Mouse (Mus musculus) adipocyte (in vitro differentiated cells): ENCODE data around the gene Ugt1a5.
A peak's percentile ranks its signal among the peaks of the same experiment; 100 is the strongest.
"Not testable (repeated sequence)": the region's sequence is repeated elsewhere in the genome, so short reads cannot be mapped to it uniquely, and the experiment has no call there.

Experiments used
- DNase-seq: peaks from one replicate; pipeline ENCODE4 v3.0.0-alpha.2; 2016; ENCODE audit warnings: low spot score

Gene Ugt1a5

GRCm38 (mm10) chr1:88224029-88224776 lies 58.4 kb downstream of the Ugt1a5 start:
- DNase-seq = peak; percentile 84

- not testable (repeated sequence) for DNase-seq
These were observed 59.5 kb downstream of the Ugt1a5 start for GRCm38 (mm10) chr1:88225301-88225700.

GRCm38 (mm10) chr1:88225741-88226140 lies 59.9 kb downstream of the Ugt1a5 start:
- no peak for DNase-seq

DNA sequence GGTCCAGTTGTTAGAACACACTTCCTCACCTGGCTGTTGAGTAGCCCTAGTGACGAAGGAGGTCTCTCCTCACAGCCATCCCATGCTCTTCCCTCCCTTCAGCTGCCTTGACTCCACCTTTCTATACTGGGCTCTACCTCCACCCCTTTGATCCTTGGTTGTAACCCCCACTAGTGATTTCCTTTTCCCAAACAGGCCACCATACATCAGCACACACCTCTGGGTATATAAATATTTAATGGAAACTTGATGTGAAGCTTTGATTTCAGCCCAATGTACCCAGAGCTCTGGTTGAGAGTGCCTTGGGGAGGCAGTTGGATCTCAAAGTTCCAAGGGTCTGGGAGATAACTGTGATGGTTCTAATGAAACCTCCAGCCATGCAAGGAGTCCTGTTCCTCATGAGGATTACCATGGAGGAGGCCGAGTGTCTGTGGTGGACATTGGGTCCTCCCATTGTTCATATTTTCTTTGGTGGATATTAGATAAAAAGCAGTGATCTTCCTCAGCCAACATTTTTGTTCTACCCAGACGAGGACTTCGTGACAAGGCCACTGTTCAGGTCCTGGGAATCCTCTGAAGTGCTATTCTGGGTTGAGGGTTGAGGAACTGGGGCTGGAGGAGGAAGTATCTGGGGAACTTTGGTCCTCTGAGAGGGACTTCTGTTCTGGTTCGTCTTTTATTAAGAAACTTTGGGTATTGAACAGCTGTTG lies 61.0 kb downstream of the Ugt1a5 start, which contains the start of gene Mroh2a:
TSS of gene Mroh2a (plus strand) at position 317 of the 710 bp plus-strand sequence.
- no peak for DNase-seq

DNA sequence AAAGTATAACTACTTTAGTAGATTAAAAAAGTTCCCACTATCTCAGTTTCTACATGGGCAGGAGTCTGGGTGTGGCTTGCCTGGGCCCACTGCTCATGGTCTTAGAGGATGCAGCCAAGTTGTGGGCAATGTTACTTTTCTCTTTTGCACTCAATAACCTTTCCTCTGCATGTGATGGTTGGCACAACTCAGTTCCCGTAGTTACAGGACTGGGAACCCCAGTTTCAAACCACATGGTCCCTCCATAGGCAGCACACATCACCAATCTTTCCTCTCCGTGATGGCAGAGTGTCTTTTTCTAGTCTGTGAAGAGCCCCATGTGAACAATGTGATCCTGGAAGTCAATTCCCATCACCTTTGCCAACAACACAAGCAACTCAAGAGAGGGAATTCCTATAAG lies 61.7 kb downstream of the Ugt1a5 start:
- DNase-seq = no peak

GRCm38 (mm10) chr1:88228121-88228520 lies 62.3 kb downstream of the Ugt1a5 start:
- DNase-seq = no peak

DNA sequence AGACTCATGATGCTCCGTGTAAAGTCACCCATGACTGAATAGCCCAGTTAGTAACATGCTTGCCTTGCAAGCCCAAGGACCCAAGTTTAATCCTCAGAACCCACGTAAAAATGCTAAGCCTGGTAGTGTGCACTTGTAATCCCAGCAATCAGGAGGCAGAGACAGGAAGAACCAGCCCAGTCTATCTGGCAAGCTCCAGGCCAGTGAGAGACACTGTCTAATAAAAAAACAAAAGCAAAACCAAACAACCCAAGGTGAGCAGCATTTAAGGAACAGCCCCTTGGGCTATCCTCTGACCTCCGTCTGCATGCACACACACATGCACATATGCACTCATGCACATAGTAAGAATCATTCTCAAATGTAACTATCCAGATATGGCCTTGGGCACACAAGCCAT lies 63.8 kb downstream of the Ugt1a5 start:
- no peak for DNase-seq

GRCm38 (mm10) chr1:88229986-88230385 lies 64.2 kb downstream of the Ugt1a5 start:
- DNase-seq = no peak

DNA sequence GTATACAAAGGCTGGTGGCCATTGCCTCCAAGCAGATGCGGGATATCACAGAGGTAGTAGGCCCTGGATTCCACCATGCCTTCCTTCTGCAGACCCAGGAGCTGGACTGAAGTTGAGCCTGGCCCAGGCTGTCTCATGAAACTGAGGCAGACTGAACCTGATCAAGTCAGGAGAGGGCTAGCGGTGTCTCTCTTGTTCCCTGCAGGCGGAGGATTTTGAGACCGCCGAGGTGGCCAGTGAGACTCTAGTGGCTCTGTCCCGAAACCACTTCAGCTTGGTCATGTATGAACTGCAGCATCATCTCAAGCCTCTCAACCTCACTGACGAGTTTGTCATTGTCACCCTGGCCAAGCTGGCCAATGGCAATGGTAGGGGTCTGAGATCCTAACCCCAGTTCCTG lies 64.6 kb downstream of the Ugt1a5 start:
- DNase-seq = no peak

DNA sequence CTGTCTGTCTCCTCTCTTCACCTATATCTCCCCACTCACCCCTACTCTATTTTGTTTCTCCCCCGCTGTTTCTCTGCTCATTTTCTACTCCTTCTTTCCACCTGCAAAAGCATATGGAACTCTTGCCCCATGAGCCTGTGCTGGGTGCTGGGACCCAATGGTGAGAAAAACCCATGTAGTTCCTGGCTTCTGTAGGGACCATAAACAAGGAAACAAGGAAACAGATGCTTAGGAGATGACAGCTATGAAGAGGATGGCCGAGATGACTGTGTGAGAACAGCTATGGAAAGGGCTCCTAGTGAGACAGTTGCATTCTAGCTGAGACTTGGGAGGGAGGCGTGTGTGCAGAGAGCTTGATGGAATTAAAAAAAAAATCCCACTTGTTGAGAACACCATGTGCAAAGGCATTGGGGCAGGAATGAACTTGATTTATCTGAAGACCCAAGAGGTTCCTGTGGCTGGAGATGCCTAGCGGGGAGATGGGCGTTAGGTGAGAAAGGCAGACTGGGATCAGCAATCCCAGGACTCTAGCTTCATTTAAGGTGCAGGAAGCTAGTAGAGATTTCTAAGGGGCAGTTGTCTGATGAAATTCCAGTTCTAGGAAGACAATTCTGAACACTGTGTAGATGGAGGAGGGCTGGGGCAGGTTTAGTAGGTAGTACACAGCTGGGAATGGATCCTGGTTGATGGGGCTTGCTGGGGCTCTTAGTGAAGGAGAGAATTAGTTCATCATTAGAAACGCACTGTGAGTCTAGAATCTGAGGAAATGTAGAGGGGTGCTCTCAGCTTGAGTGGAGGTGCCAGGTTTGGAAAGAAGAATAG lies 65.4 kb downstream of the Ugt1a5 start:
- DNase-seq = no peak

DNA sequence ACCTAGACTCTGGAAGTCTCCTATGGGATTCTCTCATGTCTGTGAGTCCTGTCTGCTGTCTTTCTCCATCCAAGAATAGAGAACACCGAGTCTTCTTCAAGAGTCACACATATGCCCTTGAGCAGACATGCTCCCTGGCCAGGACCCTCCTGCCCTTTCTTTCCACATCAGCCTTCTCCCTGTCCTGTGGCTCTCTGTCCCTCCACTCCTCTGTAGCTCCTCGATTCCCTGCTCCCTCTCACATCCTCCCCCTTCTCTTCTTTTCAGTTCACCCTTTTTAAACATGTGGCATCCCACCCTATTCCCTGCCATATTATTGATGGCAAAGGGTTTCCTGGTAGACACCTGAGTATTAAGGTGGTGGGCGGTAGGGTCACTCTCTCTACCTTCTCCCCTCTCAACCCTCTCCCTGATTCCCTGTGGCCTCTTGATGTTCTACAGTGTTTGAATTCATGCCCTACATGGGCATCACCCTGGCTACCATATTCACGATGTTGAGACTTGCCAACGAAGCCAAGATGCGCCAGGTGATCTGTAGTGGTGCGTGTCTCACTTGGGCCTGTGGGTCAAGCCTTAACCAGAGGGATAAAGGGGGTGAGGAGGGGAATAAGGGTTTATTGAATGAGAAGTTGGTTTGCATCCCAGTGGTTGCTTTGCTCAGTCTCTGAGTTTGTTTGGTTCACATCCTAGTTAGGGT lies 66.1 kb downstream of the Ugt1a5 start:
- no peak for DNase-seq

DNA sequence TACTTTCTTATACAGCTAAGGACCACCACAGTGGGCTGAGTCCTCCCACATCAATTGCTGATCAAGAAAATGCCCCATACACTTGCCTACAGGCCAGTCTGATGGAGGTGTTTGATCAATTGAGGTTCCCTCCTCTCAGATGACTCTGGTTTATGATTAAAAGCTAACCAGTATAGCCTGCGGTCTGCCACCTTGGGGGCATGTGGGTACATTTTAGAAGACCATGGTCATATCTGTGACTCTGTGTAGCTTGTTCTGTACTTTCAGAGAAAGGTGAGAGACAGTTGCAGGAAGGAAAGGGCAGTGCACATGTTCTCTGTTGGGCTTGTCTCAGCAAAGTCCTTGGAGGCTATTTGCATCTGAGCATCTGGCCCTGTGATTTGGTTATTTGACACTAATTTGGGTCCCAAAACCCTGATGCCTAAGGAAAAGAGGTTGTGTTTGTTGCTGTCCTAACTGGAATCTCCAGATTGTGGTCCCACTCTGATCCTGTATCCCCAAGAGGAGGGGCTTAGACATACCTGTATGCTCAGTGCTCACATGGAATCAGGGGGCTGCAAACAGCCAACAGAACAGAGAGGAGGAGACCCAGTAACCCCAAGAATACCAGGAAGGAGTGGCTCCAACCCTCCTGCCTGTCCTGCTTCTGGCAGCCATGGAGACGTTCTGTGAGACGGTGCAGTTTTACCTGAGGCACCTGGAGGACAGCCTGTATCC lies 67.0 kb downstream of the Ugt1a5 start:
- DNase-seq = no peak

DNA sequence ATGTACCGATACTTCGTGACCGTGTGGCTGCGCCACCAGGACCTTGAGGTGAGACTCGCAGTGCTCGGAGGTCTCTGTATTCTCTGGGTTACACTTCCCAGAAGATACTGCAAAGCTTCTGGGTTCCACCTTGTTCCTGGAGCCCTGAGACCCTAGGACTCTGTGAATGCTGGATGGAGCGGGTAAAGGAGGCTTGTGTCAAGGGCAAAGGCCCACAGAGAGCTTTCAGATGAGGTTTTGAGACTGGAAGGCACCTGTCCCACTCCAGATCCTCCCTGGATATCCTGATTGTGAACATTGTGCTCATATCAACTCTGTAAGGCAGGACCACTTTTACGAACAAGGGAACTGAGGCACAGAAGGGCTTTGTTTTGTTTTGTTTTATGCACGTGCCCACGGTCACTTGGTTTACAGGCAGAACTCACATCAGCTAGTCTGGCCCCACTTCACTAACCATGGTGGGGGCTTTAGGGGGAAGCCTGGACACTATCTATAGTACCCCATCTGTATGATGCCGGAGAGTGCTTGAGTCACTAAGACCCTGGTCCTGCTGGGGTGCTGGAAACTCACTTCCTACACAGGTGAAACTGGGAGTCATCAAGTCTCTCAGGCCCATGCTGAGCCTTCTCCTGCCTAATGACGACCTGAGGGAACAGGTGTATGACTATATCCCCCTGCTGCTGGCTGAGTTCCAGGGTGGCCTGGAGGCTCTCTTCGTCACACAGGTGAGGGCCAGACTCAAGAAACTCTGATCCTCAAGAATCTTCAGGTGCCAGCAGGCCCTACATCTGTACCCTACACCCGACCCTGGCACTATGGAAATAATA lies 67.8 kb downstream of the Ugt1a5 start:
- DNase-seq = no peak

- no peak for DNase-seq
These were observed 68.4 kb downstream of the Ugt1a5 start for GRCm38 (mm10) chr1:88234248-88234610.

- DNase-seq = no peak
These were observed 68.8 kb downstream of the Ugt1a5 start for GRCm38 (mm10) chr1:88234646-88235045.

- DNase-seq = no peak
These were observed 69.5 kb downstream of the Ugt1a5 start for GRCm38 (mm10) chr1:88235046-88235893.

- DNase-seq = no peak
These were observed 70.1 kb downstream of the Ugt1a5 start for GRCm38 (mm10) chr1:88235894-88236415.

DNA sequence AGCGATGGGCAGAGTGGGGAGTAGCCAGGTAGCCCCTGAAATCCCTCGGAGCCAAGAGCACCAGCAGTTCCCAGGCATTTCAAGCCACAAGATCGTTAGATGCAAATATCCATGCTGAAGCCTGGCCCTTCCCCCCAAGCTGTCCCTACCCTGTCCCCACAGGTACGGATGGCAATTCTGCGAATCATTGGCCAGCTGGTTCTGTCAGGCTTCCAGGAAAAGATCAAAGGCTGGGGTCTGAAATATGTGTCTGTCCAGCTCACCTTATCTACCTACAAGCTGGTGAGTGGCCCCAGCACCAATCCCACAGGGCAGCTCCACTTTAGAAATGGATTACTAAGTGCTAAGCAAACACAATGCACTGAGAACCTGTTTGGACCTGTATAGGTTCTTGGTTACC lies 71.5 kb downstream of the Ugt1a5 start:
- DNase-seq = no peak

- no peak for DNase-seq
These were observed 73.0 kb downstream of the Ugt1a5 start for GRCm38 (mm10) chr1:88238771-88239170.
